Mouse (Mus musculus) layer of hippocampus, adult 2 months (tissue): Measurements from ENCODE around the gene Akap13. TPM values are rescaled to one million over a fixed set of nuclear protein-coding genes. Genes with fewer than 3 reads are reported as not detected.

ENCODE experiments used
- DNase-seq, 2 experiments: peaks; one replicate each; pipeline ENCODE4 v3.0.0; 2022; ENCODE audit warnings: low spot score in 2 of 2
- H3K27ac ChIP-seq: fragments of 200-600 bp; 2 replicates; pipeline ENCODE4 v1.8.1; 2022
- H3K4me3 ChIP-seq: fragments of 200-600 bp; 2 replicates; pipeline ENCODE4 v1.8.1; 2022; ENCODE audit warnings: mild to moderate bottlenecking
- CTCF ChIP-seq: fragments of 200-600 bp; conservative IDR thresholded peaks from 2 replicates; pipeline ENCODE4 v1.8.1; 2022; ENCODE audit warnings: antibody characterized with exemption, mild to moderate bottlenecking, moderate library complexity
- total RNA-seq, 2 experiments: library from RNA; stranded (reverse); gene quantifications; 2 replicates each; pipeline ENCODE4 v1.2.3; 2021

Gene Akap13
- total RNA-seq, 2 experiments from 2014 or later: 66.5 to 73.6 TPM

- no peak for DNase-seq
- no peak overlapping the region for H3K4me3 ChIP-seq
- H3K27ac ChIP-seq: no peak overlapping the region
- TF ChIP-seq CTCF: no peak
These were observed 51.3 kb downstream of the Akap13 start for GRCm38 (mm10) chr7:75506628-75507027.

- Histone ChIP-seq H3K27ac (no peak overlapping the region), H3K4me3 (no peak overlapping the region)
- no peak for DNase-seq
- no peak for TF ChIP-seq CTCF
These were observed 53.9 kb downstream of the Akap13 start for GRCm38 (mm10) chr7:75509085-75509873.

- no peak overlapping the region for H3K27ac ChIP-seq
- no peak for TF ChIP-seq CTCF
- no peak for DNase-seq
- no peak overlapping the region for H3K4me3 ChIP-seq
These were observed 60.1 kb downstream of the Akap13 start for GRCm38 (mm10) chr7:75515472-75515871.

GRCm38 (mm10) chr7:75516716-75517619 lies 61.6 kb downstream of the Akap13 start:
- Histone ChIP-seq H3K4me3 (no peak overlapping the region), H3K27ac (no peak overlapping the region)
- DNase-seq: no peak
- TF ChIP-seq CTCF: no peak

- no peak for DNase-seq
- Histone ChIP-seq H3K4me3 (no peak overlapping the region), H3K27ac (no peak overlapping the region)
- no peak; the same call in 1 of the 2 replicates for TF ChIP-seq CTCF
These were observed 65.2 kb downstream of the Akap13 start for GRCm38 (mm10) chr7:75520531-75520930.

GRCm38 (mm10) chr7:75521199-75521598 lies 65.9 kb downstream of the Akap13 start:
- Histone ChIP-seq H3K4me3 (no peak overlapping the region), H3K27ac (no peak overlapping the region)
- DNase-seq: no peak
- TF ChIP-seq CTCF: no peak

- Histone ChIP-seq H3K27ac (no peak overlapping the region), H3K4me3 (no peak overlapping the region)
- no peak for DNase-seq
- TF ChIP-seq CTCF: peak; percentile 51
These were observed 66.9 kb downstream of the Akap13 start for GRCm38 (mm10) chr7:75522226-75522625.

- Histone ChIP-seq H3K4me3 (no peak overlapping the region), H3K27ac (no peak overlapping the region)
- TF ChIP-seq CTCF: no peak
- no peak for DNase-seq
These were observed 69.6 kb downstream of the Akap13 start for GRCm38 (mm10) chr7:75524789-75525569.

GRCm38 (mm10) chr7:75525716-75526401 lies 70.5 kb downstream of the Akap13 start:
- TF ChIP-seq CTCF: no peak
- Histone ChIP-seq H3K4me3 (no peak overlapping the region), H3K27ac (no peak overlapping the region)
- DNase-seq: no peak

- no peak for TF ChIP-seq CTCF
- Histone ChIP-seq H3K4me3 (no peak overlapping the region), H3K27ac (no peak overlapping the region)
- DNase-seq: no peak
These were observed 73.4 kb downstream of the Akap13 start for GRCm38 (mm10) chr7:75528751-75529150.

GRCm38 (mm10) chr7:75529857-75530437 lies 74.6 kb downstream of the Akap13 start:
- Histone ChIP-seq H3K27ac (no peak overlapping the region), H3K4me3 (no peak overlapping the region)
- TF ChIP-seq CTCF: no peak
- no peak for DNase-seq

GRCm38 (mm10) chr7:75530642-75531041 lies 75.3 kb downstream of the Akap13 start:
- DNase-seq: no peak
- no peak overlapping the region for H3K27ac ChIP-seq
- no peak for TF ChIP-seq CTCF
- H3K4me3 ChIP-seq: no peak overlapping the region
